Mouse (Mus musculus): Measurements from ENCODE around the gene Pde10a.
A peak's percentile ranks its signal among the peaks of the same experiment; 100 is the strongest.

DNA sequence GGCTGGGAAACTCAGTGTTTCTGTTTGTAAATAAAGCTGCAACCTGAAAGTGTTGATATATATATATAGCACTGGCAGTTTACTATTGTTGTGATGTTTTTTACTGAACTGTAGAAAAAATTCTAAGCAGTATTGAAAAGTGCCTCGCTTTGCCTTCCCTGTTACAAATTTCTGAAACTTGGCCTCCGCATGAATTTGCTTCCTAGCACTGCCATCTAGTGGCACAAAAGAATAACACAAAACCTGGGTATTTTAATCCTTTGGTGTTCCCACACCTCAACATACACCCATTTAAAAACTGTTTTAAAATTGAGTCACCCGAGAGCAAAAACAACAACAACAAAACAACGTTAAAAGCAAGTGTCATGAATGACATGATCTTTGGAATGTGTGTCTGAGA is 411.4 kb downstream of the Pde10a start:
- TF ChIP-seq CTCF (IDR thresholded peaks at IDR 0.05; ENCODE audit: low read depth, low read length): peak; percentile 15; the same call in 1 of the 2 replicates
- no peak for TF ChIP-seq POLR2A (IDR thresholded peaks at IDR 0.05; ENCODE audit: extremely low read depth, insufficient read depth, low read length)
